Mouse (Mus musculus): ENCODE measurements around the gene Pclo. TPM values are rescaled to one million over a fixed set of nuclear protein-coding genes. Genes with fewer than 3 reads are reported as not detected.

The Pclo gene
- polyA plus RNA-seq, 1 experiment from 2014 or later: 0.01 TPM

- WGBS (ENCODE audit: insufficient replicate concordance): 55% methylated on average over 2 of the region's 2 CpGs
- Histone ChIP-seq H3K4me1 (replicated peaks) (no peaks in the 10 kb centered on the region), H3K27ac (no peak overlapping the region), H3K9ac (no peak overlapping the region), H3K27me3 (no peaks in the 10 kb centered on the region), H3K4me3 (replicated peaks) (no peak overlapping the region), H3K4me2 (no peak overlapping the region), H3K36me3 (no peaks in the 10 kb centered on the region), H3K9me3 (replicated peaks) (no peaks in the 10 kb centered on the region)
- no peak for DNase-seq
- ATAC-seq (ENCODE audit: low read depth): no peak
Measured at GRCm38 (mm10) chr5:14691995-14692394, 177.3 kb downstream of the Pclo start.

- H3K27me3 ChIP-seq: no peaks in the 10 kb centered on the region
- no peak overlapping the region for H3K27ac ChIP-seq
- ATAC-seq (ENCODE audit: low read depth) (no peak), DNase-seq (no peak)
- H3K4me1 ChIP-seq (replicated peaks): no peaks in the 10 kb centered on the region
- H3K4me2 ChIP-seq: no peak overlapping the region
- no peaks in the 10 kb centered on the region for H3K9me3 ChIP-seq (replicated peaks)
- WGBS (ENCODE audit: insufficient replicate concordance): 75% methylated on average over 2 of the region's 2 CpGs
- no peak overlapping the region for H3K4me3 ChIP-seq (replicated peaks)
- no peaks in the 10 kb centered on the region for H3K36me3 ChIP-seq
- H3K9ac ChIP-seq: no peak overlapping the region
Measured at GRCm38 (mm10) chr5:14696745-14697144, 182.0 kb downstream of the Pclo start.

- Histone ChIP-seq H3K36me3 (no peaks in the 10 kb centered on the region), H3K9ac (no peak overlapping the region), H3K27me3 (no peaks in the 10 kb centered on the region), H3K4me3 (replicated peaks) (no peak overlapping the region), H3K4me1 (replicated peaks) (no peaks in the 10 kb centered on the region), H3K4me2 (no peak overlapping the region), H3K27ac (no peak overlapping the region), H3K9me3 (replicated peaks) (no peaks in the 10 kb centered on the region)
- no peak for DNase-seq
- ATAC-seq (ENCODE audit: low read depth): no peak
Measured at GRCm38 (mm10) chr5:14700900-14701299, 186.2 kb downstream of the Pclo start.

GRCm38 (mm10) chr5:14705423-14705822, 190.7 kb downstream of the Pclo start:
- Histone ChIP-seq H3K27me3 (no peaks in the 10 kb centered on the region), H3K4me2 (no peak overlapping the region), H3K9ac (no peak overlapping the region), H3K4me1 (replicated peaks) (no peaks in the 10 kb centered on the region), H3K9me3 (replicated peaks) (no peaks in the 10 kb centered on the region), H3K27ac (no peak overlapping the region), H3K4me3 (replicated peaks) (no peak overlapping the region), H3K36me3 (no peaks in the 10 kb centered on the region)
- 28% methylated on average over 2 of the region's 2 CpGs for WGBS (ENCODE audit: insufficient replicate concordance)
- no peak for ATAC-seq (ENCODE audit: low read depth)
- DNase-seq: no peak

- Histone ChIP-seq H3K4me3 (replicated peaks) (no peak overlapping the region), H3K9me3 (replicated peaks) (no peaks in the 10 kb centered on the region), H3K4me1 (replicated peaks) (no peaks in the 10 kb centered on the region), H3K27ac (no peak overlapping the region), H3K27me3 (no peaks in the 10 kb centered on the region), H3K4me2 (no peak overlapping the region), H3K9ac (no peak overlapping the region), H3K36me3 (no peaks in the 10 kb centered on the region)
- WGBS (ENCODE audit: insufficient replicate concordance): 64% methylated on average over 4 of the region's 4 CpGs
- no peak for DNase-seq
- ATAC-seq (ENCODE audit: low read depth): no peak
Measured at GRCm38 (mm10) chr5:14707311-14707710, 192.6 kb downstream of the Pclo start.

GRCm38 (mm10) chr5:14723576-14723975, 208.9 kb downstream of the Pclo start:
- H3K4me3 ChIP-seq (replicated peaks): no peak overlapping the region
- no peak for ATAC-seq (ENCODE audit: low read depth)
- DNase-seq: no peak
- H3K9me3 ChIP-seq (replicated peaks): no peaks in the 10 kb centered on the region
- no peak overlapping the region for H3K27ac ChIP-seq
- WGBS (ENCODE audit: insufficient replicate concordance): 69% methylated on average over 3 of the region's 3 CpGs
- H3K9ac ChIP-seq: no peak overlapping the region
- no peaks in the 10 kb centered on the region for H3K4me1 ChIP-seq (replicated peaks)
- no peak overlapping the region for H3K4me2 ChIP-seq
- no peaks in the 10 kb centered on the region for H3K36me3 ChIP-seq
- no peaks in the 10 kb centered on the region for H3K27me3 ChIP-seq

GRCm38 (mm10) chr5:14728676-14729253, 214.0 kb downstream of the Pclo start:
- Histone ChIP-seq H3K36me3 (no peaks in the 10 kb centered on the region), H3K27me3 (no peaks in the 10 kb centered on the region), H3K4me3 (replicated peaks) (no peak overlapping the region), H3K4me1 (replicated peaks) (no peaks in the 10 kb centered on the region), H3K9me3 (replicated peaks) (no peaks in the 10 kb centered on the region), H3K4me2 (no peak overlapping the region), H3K27ac (no peak overlapping the region), H3K9ac (no peak overlapping the region)
- WGBS (ENCODE audit: insufficient replicate concordance): 48% methylated on average over 3 of the region's 3 CpGs
- ATAC-seq (ENCODE audit: low read depth): no peak
- DNase-seq: no peak

- Histone ChIP-seq H3K36me3 (no peaks in the 10 kb centered on the region), H3K9me3 (replicated peaks) (no peaks in the 10 kb centered on the region), H3K4me1 (replicated peaks) (no peaks in the 10 kb centered on the region), H3K27ac (no peak overlapping the region), H3K27me3 (no peaks in the 10 kb centered on the region), H3K4me3 (replicated peaks) (no peak overlapping the region), H3K4me2 (no peak overlapping the region), H3K9ac (no peak overlapping the region)
- ATAC-seq (ENCODE audit: low read depth): no peak
- no peak for DNase-seq
Measured at GRCm38 (mm10) chr5:14750882-14751281, 236.2 kb downstream of the Pclo start.

- WGBS (ENCODE audit: insufficient replicate concordance): 70% methylated on average over 11 of the region's 11 CpGs
- ATAC-seq (ENCODE audit: low read depth) (no peak), DNase-seq (no peak)
- Histone ChIP-seq H3K27ac (no peak overlapping the region), H3K4me1 (replicated peaks) (no peaks in the 10 kb centered on the region), H3K9me3 (replicated peaks) (no peaks in the 10 kb centered on the region), H3K4me3 (replicated peaks) (no peak overlapping the region), H3K36me3 (no peaks in the 10 kb centered on the region), H3K4me2 (no peak overlapping the region), H3K9ac (no peak overlapping the region), H3K27me3 (no peaks in the 10 kb centered on the region)
Measured at GRCm38 (mm10) chr5:14766686-14767085, 252.0 kb downstream of the Pclo start.

- DNase-seq: no peak
- WGBS (ENCODE audit: insufficient replicate concordance): 29% methylated on average over 1 of the region's 1 CpGs
- Histone ChIP-seq H3K27me3 (no peaks in the 10 kb centered on the region), H3K36me3 (no peaks in the 10 kb centered on the region), H3K4me1 (replicated peaks) (no peaks in the 10 kb centered on the region), H3K9me3 (replicated peaks) (no peaks in the 10 kb centered on the region), H3K27ac (no peak overlapping the region), H3K4me2 (no peak overlapping the region), H3K9ac (no peak overlapping the region), H3K4me3 (replicated peaks) (no peak overlapping the region)
- ATAC-seq (ENCODE audit: low read depth): no peak
Measured at GRCm38 (mm10) chr5:14782362-14783082, 267.8 kb downstream of the Pclo start.

GRCm38 (mm10) chr5:14793891-14794290, 279.2 kb downstream of the Pclo start:
- Histone ChIP-seq H3K9ac (no peak overlapping the region), H3K27ac (no peak overlapping the region), H3K9me3 (replicated peaks) (no peaks in the 10 kb centered on the region), H3K27me3 (no peaks in the 10 kb centered on the region), H3K4me1 (replicated peaks) (no peaks in the 10 kb centered on the region), H3K4me3 (replicated peaks) (no peak overlapping the region), H3K4me2 (no peak overlapping the region), H3K36me3 (no peaks in the 10 kb centered on the region)
- no peak for ATAC-seq (ENCODE audit: low read depth)
- 71% methylated on average over 9 of the region's 9 CpGs for WGBS (ENCODE audit: insufficient replicate concordance)
- DNase-seq: no peak

- Histone ChIP-seq H3K4me2 (no peak overlapping the region), H3K4me1 (replicated peaks) (no peaks in the 10 kb centered on the region), H3K36me3 (no peaks in the 10 kb centered on the region), H3K27me3 (no peaks in the 10 kb centered on the region), H3K27ac (no peak overlapping the region), H3K9ac (no peak overlapping the region), H3K9me3 (replicated peaks) (no peaks in the 10 kb centered on the region), H3K4me3 (replicated peaks) (no peak overlapping the region)
- ATAC-seq (ENCODE audit: low read depth): no peak
- 4% methylated on average over 6 of the region's 6 CpGs for WGBS (ENCODE audit: insufficient replicate concordance)
- DNase-seq: peak; percentile 0
Measured at GRCm38 (mm10) chr5:14807136-14807535, 292.4 kb downstream of the Pclo start.

All from liver, embryonic 13.5 days (tissue).